ENCODE assay signal across 9 mouse cellular contexts in genomic region chr16:31498336-31498735, GRCm38 (mm10).
"Had no signal": no experiment of that assay in that cellular context is flagged by ENCODE, and none has a peak within 500 bp of the region (broad histone marks: within the 10 kb centered on the region; RNA-seq: fewer than 3 reads in every experiment).

No protein-coding gene starts in this region.

- DNase-seq: kidney, postnatal 14 days; left cerebral cortex, postnatal 4 days; liver; liver, embryonic 13.5 days; right cerebral cortex, adult 18-20 months; thymus, postnatal 4 days had no signal

- ATAC-seq: midbrain, embryonic 13.5 days had no signal

- H3K4me3 ChIP-seq: liver, embryonic 13.5 days; midbrain, embryonic 13.5 days; neural tube, embryonic 15.5 days had no signal

- H3K27ac ChIP-seq: liver, embryonic 13.5 days; neural tube, embryonic 15.5 days; stomach, postnatal 0 days had no signal

- H3K27me3 ChIP-seq: liver, embryonic 13.5 days; midbrain, embryonic 13.5 days had no signal

- H3K36me3 ChIP-seq: liver, embryonic 13.5 days; midbrain, embryonic 13.5 days; neural tube, embryonic 15.5 days had no signal

- H3K9ac ChIP-seq: liver, embryonic 13.5 days; midbrain, embryonic 13.5 days; neural tube, embryonic 15.5 days had no signal

- H3K9me3 ChIP-seq: liver, embryonic 13.5 days; midbrain, embryonic 13.5 days; neural tube, embryonic 15.5 days had no signal

- H3K4me2 ChIP-seq: liver, embryonic 13.5 days; midbrain, embryonic 13.5 days; neural tube, embryonic 15.5 days had no signal
